Mouse (Mus musculus): ENCODE results near the gene Kcp.

DNA sequence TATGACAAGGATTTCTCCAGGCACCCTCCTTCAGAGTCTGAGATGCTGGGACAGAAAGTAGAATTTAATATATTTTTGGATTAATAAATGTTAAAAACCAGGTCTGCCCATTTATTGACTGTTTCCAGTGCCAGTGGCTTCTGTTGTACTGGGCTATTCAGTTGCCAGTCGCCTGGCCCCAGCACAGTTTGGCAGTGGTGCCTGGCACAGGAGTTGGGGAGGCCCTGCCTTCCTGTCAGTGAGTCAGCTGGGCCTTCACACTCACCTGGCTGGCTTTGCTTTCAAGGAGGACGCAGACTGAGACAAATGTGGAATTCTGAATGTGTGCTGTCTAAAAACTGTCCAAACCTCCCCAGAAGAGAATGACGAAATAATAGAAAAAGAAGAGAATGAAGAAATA, 29.5 kb upstream of the Kcp start:
- no peak for TF ChIP-seq CTCF (IDR thresholded peaks at IDR 0.05; ENCODE audit: low read depth)
- TF ChIP-seq EP300 (IDR thresholded peaks at IDR 0.05; ENCODE audit: low read depth) = no peak
